Mouse (Mus musculus) CH12.LX (cell line): Measurements from ENCODE around the gene Fam213b.

Experiments used
- BHLHE40 ChIP-seq: IDR thresholded peaks from 2 replicates; pipeline ENCODE4 v1.6.1; 2011; ENCODE audit warnings: mild to moderate bottlenecking, low read depth, low read length, improper control_type of control experiment
- CTCF ChIP-seq, 2 experiments: IDR thresholded peaks in 1 of 2; conservative IDR thresholded peaks in 1 of 2; 2 replicates each; pipeline ENCODE4 v1.5.1; 2011 to 2012; ENCODE audit warnings: low read depth in 2 of 2, low read length in 2 of 2, improper control_type of control experiment in 1 of 2, inconsistent platforms in 1 of 2, mild to moderate bottlenecking in 1 of 2, moderate library complexity in 1 of 2
- ELF1 ChIP-seq: IDR thresholded peaks from 2 replicates; pipeline ENCODE4 v1.6.1; 2014; ENCODE audit warnings: low read depth, mild to moderate bottlenecking, inconsistent platforms, low read length, improper control_type of control experiment
- EP300 ChIP-seq: IDR thresholded peaks from 2 replicates; pipeline ENCODE4 v1.6.1; 2011; ENCODE audit warnings: low read length, improper control_type of control experiment
- GABPA ChIP-seq: IDR thresholded peaks from 2 replicates; pipeline ENCODE4 v1.6.1; 2012; ENCODE audit warnings: low read depth, low read length, improper control_type of control experiment, inconsistent platforms; ENCODE audit not compliant: insufficient replicate concordance
- JUND ChIP-seq: conservative IDR thresholded peaks from 2 replicates; pipeline ENCODE4 v1.6.1; 2011; ENCODE audit warnings: low read depth, low read length, improper control_type of control experiment
- MAFK ChIP-seq: IDR thresholded peaks from 2 replicates; pipeline ENCODE4 v1.6.1; 2011; ENCODE audit warnings: low read length, improper control_type of control experiment; ENCODE audit not compliant: insufficient replicate concordance
- MAX ChIP-seq: IDR thresholded peaks from 2 replicates; pipeline ENCODE4 v1.6.1; 2011; ENCODE audit warnings: low read length, improper control_type of control experiment
- NRF1 ChIP-seq: IDR thresholded peaks from 2 replicates; pipeline ENCODE4 v1.6.1; 2014; ENCODE audit warnings: low read depth, mild to moderate bottlenecking, inconsistent platforms, low read length, improper control_type of control experiment, moderate library complexity
- POLR2A ChIP-seq: IDR thresholded peaks from 2 replicates; pipeline ENCODE4 v1.6.1; 2011; ENCODE audit warnings: low read depth, mild to moderate bottlenecking, improper control_type of control experiment, low read length
- RAD21 ChIP-seq: IDR thresholded peaks from 2 replicates; pipeline ENCODE4 v1.6.1; 2011; ENCODE audit warnings: low read depth, mild to moderate bottlenecking, low read length, improper control_type of control experiment, moderate library complexity
- UBTF ChIP-seq: IDR thresholded peaks from 2 replicates; pipeline ENCODE4 v1.6.1; 2012; ENCODE audit warnings: low read depth, mild to moderate bottlenecking, inconsistent platforms, low read length, improper control_type of control experiment, moderate library complexity
- USF1 ChIP-seq: IDR thresholded peaks from 2 replicates; pipeline ENCODE4 v1.6.1; 2014; ENCODE audit warnings: low read depth, mild to moderate bottlenecking, inconsistent platforms, low read length, improper control_type of control experiment

DNA sequence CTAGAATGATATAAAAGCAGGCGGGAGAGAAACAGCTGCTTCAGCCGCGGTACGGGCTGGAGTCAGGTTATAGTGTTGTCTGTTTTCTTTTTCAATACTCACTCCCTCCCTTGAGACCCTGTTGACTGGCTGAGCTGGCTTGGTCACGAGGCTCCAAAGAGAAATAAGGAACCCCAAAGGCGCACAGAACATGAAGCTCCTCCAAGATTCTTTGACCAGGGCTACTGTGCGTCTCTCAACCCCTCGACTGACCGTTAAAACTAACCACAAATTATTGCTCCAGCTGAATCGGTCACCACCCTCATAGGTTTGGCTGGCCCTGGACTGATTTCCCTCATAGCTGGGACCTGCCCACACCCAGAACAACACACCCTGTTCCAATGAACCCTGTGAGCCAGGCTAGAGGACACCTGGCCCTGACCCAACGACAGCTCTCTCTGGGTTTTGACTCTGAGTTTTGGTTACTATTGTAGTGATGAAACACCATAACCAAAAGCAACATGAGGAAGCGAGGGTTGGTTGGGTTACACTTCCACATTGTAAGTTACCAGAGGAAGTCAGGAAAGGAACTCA is 30.2 kb upstream of the Fam213b start:
- TF ChIP-seq RAD21 (no peak), NRF1 (no peak), UBTF (peak; percentile 58; the same call in 1 of the 2 replicates), JUND (no peak), CTCF (conservative IDR thresholded peaks at IDR 0.05 in 1 of 2, IDR thresholded peaks at IDR 0.05 in 1 of 2; ENCODE audit: low read depth in 2 of 2, low read length in 2 of 2) (no peak), BHLHE40 (peak; percentile 59; the same call in 1 of the 2 replicates), POLR2A (no peak), GABPA (no peak), MAX (0 out of 2 replicates have a peak, but pooled peaks have one; percentile 37), ELF1 (no peak), USF1 (no peak), EP300 (no peak; the same call in 1 of the 2 replicates), MAFK (no peak)
